Mouse (Mus musculus): ENCODE results near the gene Kcnh5. TPM values are rescaled to one million over a fixed set of nuclear protein-coding genes. Genes with fewer than 3 reads are reported as not detected.

Gene Kcnh5
- total RNA-seq, 2 experiments from 2014 or later: 0.06 TPM; not detected in 1

DNA sequence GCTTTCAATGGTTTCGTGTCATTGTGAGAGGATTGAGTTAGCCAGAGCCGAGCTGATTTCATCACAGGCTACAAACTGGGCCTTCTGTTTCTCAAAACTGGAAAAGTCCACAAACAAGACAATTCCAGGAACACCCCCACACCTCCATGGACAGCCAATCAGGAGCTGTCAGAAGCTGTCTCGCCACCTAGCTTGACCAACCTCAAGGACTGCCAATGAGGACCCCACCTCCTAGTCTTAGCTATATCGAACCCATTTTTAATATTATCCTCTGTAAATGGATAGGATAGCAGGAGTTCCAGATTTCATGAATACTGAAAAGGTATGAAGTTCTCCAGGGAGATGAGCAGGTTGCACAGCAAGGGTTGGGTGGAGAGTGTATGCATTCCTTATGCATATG lies 278.1 kb downstream of the Kcnh5 start:
- Histone ChIP-seq H3K4me3 (no peak overlapping the region), H3K27ac (no peak overlapping the region)
- no peak for TF ChIP-seq CTCF (IDR thresholded peaks at IDR 0.05)
- DNase-seq: no peak
- intact Hi-C loops (cut with DNase I): no loop called here

- H3K27ac ChIP-seq: no peak overlapping the region
- intact Hi-C loops (cut with DNase I): no loop called here
- H3K4me3 ChIP-seq: no peak overlapping the region
- TF ChIP-seq CTCF (IDR thresholded peaks at IDR 0.05): no peak
- DNase-seq: no peak
Observed at GRCm38 (mm10) chr12:74898211-74898610, 278.9 kb downstream of the Kcnh5 start.

GRCm38 (mm10) chr12:74894870-74895423 lies 282.2 kb downstream of the Kcnh5 start:
- TF ChIP-seq CTCF (IDR thresholded peaks at IDR 0.05): no peak
- no peak for DNase-seq
- no peak overlapping the region for H3K27ac ChIP-seq
- H3K4me3 ChIP-seq: no peak overlapping the region
- intact Hi-C loops (cut with DNase I): no loop called here

- Histone ChIP-seq H3K4me3 (no peak overlapping the region), H3K27ac (no peak overlapping the region)
- intact Hi-C loops (cut with DNase I): no loop called here
- no peak for DNase-seq
- no peak for TF ChIP-seq CTCF (IDR thresholded peaks at IDR 0.05)
Observed at GRCm38 (mm10) chr12:74889419-74889818, 287.7 kb downstream of the Kcnh5 start.

- Histone ChIP-seq H3K4me3 (no peak overlapping the region), H3K27ac (no peak overlapping the region)
- intact Hi-C loops (cut with DNase I): no loop called here
- no peak for DNase-seq
- no peak for TF ChIP-seq CTCF (IDR thresholded peaks at IDR 0.05)
Observed at GRCm38 (mm10) chr12:74887064-74887463, 290.1 kb downstream of the Kcnh5 start.

GRCm38 (mm10) chr12:74881344-74881743 lies 295.8 kb downstream of the Kcnh5 start:
- no peak for TF ChIP-seq CTCF (IDR thresholded peaks at IDR 0.05)
- Histone ChIP-seq H3K4me3 (no peak overlapping the region), H3K27ac (no peak overlapping the region)
- no peak for DNase-seq
- intact Hi-C loops (cut with DNase I): no loop called here

DNA sequence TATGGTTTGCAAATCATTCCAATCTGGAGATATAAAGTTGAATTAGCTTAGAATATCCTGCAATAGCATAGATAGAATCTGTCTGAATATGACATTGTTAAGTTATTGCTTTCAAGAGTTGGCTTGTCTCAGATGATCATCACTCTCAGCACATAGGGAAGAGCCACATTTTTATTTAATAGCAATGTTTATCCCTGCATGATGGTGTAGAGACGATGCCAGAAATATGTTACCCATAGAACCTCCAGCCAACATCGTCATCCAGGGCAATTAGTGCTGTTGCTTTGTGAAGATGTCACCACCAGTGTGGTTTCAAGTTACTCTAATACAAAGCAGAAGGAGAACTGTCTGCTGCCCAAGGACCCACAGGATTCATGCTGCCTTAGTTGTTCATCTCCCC lies 321.5 kb downstream of the Kcnh5 start:
- no peak for TF ChIP-seq CTCF (IDR thresholded peaks at IDR 0.05)
- Histone ChIP-seq H3K27ac (no peak overlapping the region), H3K4me3 (no peak overlapping the region)
- intact Hi-C loops (cut with DNase I): no loop called here
- DNase-seq: no peak

DNA sequence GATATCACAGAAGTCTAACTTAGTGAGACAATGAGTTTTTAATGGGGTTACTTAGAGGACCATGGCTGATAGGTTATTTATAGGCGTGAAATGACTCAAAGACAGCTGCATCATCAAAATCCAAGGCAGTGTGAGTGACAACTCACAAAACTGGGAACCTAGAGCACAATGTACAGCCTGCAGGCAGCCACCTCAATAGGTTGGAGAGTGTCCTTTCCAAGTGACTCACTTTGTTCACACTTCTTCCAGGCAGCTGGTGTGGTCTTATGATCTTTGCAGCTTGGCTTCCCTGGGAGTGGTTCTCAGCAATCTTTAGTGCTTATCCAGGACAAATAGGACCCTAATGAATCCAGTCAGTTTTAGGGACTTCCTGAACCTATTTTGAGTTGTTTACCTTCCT lies 322.9 kb downstream of the Kcnh5 start:
- Histone ChIP-seq H3K4me3 (no peak overlapping the region), H3K27ac (no peak overlapping the region)
- DNase-seq: no peak
- intact Hi-C loops (cut with DNase I): no loop called here
- no peak for TF ChIP-seq CTCF (IDR thresholded peaks at IDR 0.05)

DNA sequence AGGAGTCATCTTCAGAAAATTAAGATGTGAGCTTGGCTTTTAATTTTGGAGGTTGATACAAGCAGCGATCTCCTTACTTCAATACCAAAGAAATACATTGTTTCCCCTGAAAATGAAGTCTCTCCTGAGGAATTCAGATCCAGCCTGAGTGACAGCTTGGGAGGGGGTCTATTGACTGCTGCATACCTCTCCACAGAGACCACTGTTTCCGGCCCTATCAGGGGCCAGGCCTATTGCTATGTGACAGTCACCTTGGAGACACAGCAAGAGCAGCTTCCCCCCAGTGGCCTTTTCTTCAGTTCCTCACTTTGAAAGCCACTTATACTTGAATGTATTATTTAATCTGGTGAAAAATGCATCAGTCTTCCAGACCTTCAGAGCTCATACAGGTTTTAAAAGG lies 326.8 kb downstream of the Kcnh5 start:
- H3K27ac ChIP-seq: no peak overlapping the region
- no peak for TF ChIP-seq CTCF (IDR thresholded peaks at IDR 0.05)
- intact Hi-C loops (cut with DNase I): no loop called here
- H3K4me3 ChIP-seq: no peak overlapping the region
- DNase-seq: no peak

GRCm38 (mm10) chr12:74849912-74850311 lies 327.2 kb downstream of the Kcnh5 start:
- H3K27ac ChIP-seq: no peak overlapping the region
- no peak for TF ChIP-seq CTCF (IDR thresholded peaks at IDR 0.05)
- H3K4me3 ChIP-seq: no peak overlapping the region
- intact Hi-C loops (cut with DNase I): no loop called here
- DNase-seq: no peak

DNA sequence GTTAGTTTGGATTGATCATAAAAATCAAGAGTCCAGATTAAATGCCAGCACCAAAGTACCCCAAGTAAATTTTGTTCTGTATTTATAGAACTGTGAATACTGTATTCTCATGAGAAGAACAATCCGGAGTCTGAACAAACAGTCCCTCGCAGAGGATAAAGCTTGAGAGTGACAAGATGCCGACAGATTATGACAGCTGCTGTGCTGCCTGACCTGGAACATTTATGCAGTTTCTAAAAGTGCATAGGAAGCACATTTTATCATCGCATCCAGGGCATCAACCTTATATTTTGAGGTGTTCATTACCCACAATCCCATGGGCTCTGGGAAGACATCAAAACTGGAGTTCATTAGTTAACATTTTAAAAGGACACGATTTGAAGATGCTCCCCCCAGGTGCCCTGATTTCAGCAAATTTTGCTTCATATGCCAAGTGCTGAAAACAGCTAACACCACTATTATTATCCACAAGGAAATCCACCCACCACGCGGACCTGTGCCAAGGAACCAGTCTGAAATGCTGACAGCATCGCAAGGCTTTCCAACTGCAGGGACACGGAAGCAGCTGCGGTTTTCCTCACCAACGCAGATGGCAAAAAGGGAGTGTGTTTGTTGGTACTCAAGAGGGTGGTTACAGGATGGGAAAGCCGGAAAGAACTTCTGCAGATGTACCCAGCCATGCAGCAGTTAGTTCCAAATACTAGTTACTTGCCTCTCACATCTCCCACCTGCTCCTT lies 328.4 kb downstream of the Kcnh5 start:
- peak; percentile 46 for DNase-seq
- intact Hi-C loops (cut with DNase I): no loop called here

More for the DNA sequence above, 328.4 kb downstream of the Kcnh5 start:
- Histone ChIP-seq H3K27ac (no peak overlapping the region), H3K4me3 (peak overlapping the region; percentile 39)
- TF ChIP-seq CTCF (IDR thresholded peaks at IDR 0.05): no peak

Other genes starting within 250 kb of the Kcnh5 start
- gene Rhoj, start 131.0 kb upstream of the Kcnh5 start, total RNA-seq (2021): 10 to 100 TPM; 13.7 to 19.7 TPM
- not detected for gene Gphb5, start 239.4 kb upstream of the Kcnh5 start, total RNA-seq (2021)